Mouse (Mus musculus) urinary bladder, postnatal 14 days (tissue): ENCODE measurements at regions not wholly inside any gene's neighbourhood (a gene's known extent, or its start where the extent isn't known, plus 50 kb on each side); places are given as distances from the start of the nearest gene placed in this dataset.

Experiments
- DNase-seq: peaks from one replicate; pipeline ENCODE4 v3.0.0; 2021; ENCODE audit warnings: low spot score

GRCm38 (mm10) chr1:124652872-124653271 is 607.5 kb upstream of the Dpp10 start:
- no peak for DNase-seq

GRCm38 (mm10) chr1:124652251-124652861 is 607.0 kb upstream of the Dpp10 start:
- no peak for DNase-seq

- DNase-seq, result no peak
Measured at GRCm38 (mm10) chr1:124635246-124635768, 589.9 kb upstream of the Dpp10 start.

GRCm38 (mm10) chr1:124630084-124630483 is 584.7 kb upstream of the Dpp10 start:
- no peak for DNase-seq

GRCm38 (mm10) chr1:124584620-124585019 is 539.3 kb upstream of the Dpp10 start:
- no peak for DNase-seq
